Mouse (Mus musculus) lung, embryonic 15.5 days (tissue): ENCODE results near the gene Ets1. TPM values are rescaled to one million over a fixed set of nuclear protein-coding genes. Genes with fewer than 3 reads are reported as not detected.

ENCODE experiments used
- ATAC-seq: fragments of 200-750 bp; cut with Nextera tagmentation; 2 replicates; pipeline ENCODE4 v1.8.0; 2017; ENCODE audit warnings: moderate number of reproducible peaks, borderline replicate concordance; ENCODE audit not compliant: low FRiP score, low TSS enrichment; ENCODE audit errors: extremely low read depth
- H3K27ac ChIP-seq: fragments of 300-500 bp; sonication (generic); 2 replicates; pipeline ENCODE4 v1.5.1; 2015; ENCODE audit warnings: moderate library complexity, mild to moderate bottlenecking, inconsistent platforms
- H3K27me3 ChIP-seq: fragments of 300-500 bp; sonication (generic); 2 replicates; pipeline ENCODE4 v1.6.1; 2015; ENCODE audit warnings: inconsistent platforms
- H3K36me3 ChIP-seq: fragments of 300-500 bp; sonication (generic); 2 replicates; pipeline ENCODE4 v1.6.1; 2015; ENCODE audit warnings: inconsistent platforms
- H3K4me1 ChIP-seq: fragments of 300-500 bp; sonication (generic); 2 replicates; pipeline ENCODE4 v1.6.1; 2015; ENCODE audit warnings: inconsistent platforms
- H3K4me2 ChIP-seq: fragments of 300-500 bp; sonication (generic); 2 replicates; pipeline ENCODE4 v1.6.1; 2015; ENCODE audit warnings: inconsistent platforms, mild to moderate bottlenecking, moderate library complexity
- H3K4me3 ChIP-seq: fragments of 300-500 bp; sonication (generic); 2 replicates; pipeline ENCODE4 v1.5.1; 2015; ENCODE audit warnings: mild to moderate bottlenecking, inconsistent platforms
- H3K9ac ChIP-seq: fragments of 300-500 bp; sonication (generic); 2 replicates; pipeline ENCODE4 v1.6.1; 2015; ENCODE audit warnings: inconsistent platforms
- H3K9me3 ChIP-seq: fragments of 300-500 bp; sonication (generic); 2 replicates; pipeline ENCODE4 v1.6.1; 2016; ENCODE audit warnings: inconsistent platforms
- WGBS: fragments of 180-500 bp; shearing (Covaris S2); methylation state at CpG from one replicate; pipeline ENCODE4 v1.1.7; 2015; 5-methylcytosine and 5-hydroxymethylcytosine counted together
- polyA plus RNA-seq: library from polyadenylated mRNA; unstranded; fragments of >200 nt; fragmentation: Nextera tagmentation; extraction: Ambion mirVana; gene quantifications from 2 replicates; pipeline ENCODE4 v1.2.1, GENCODE M21; 2015

The Ets1 gene
- polyA plus RNA-seq, 1 experiment from 2014 or later, result 106 TPM

- Histone ChIP-seq H3K27ac (peak overlapping the region; percentile 26; the same call in 1 of the 2 replicates), H3K9me3 (no peaks in the 10 kb centered on the region), H3K9ac (no peak overlapping the region), H3K27me3 (no peaks in the 10 kb centered on the region), H3K36me3 (0 out of 2 replicates have a peak, but pooled peaks cover 2% of the 10 kb centered on the region), H3K4me2 (no peak overlapping the region), H3K4me3 (no peak overlapping the region), H3K4me1 (peaks cover 78% of the 10 kb centered on the region)
- no peak for ATAC-seq
- WGBS, result 41% methylated on average over 12 of the region's 12 CpGs
Observed at GRCm38 (mm10) chr9:32720264-32721031, 84.4 kb downstream of the Ets1 start.

DNA sequence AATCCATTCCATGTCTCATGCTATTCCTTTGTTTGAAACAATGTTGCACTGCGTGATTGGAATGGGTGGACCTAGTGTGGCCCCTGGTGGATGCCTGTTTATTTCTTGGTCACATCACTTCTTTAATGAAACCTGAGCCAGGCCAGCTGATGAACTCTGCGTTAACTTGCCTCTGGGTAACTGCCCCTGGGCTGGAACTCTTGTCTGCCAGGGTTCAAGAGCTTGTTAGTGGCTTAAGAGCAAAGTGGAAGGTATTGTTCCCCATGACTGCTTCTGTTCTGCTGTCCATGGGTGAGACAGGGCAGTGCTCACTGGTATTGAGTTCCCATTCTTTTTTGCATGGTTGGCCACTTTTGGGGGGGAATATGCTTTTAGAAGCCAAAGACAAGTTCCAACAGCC lies 85.1 kb downstream of the Ets1 start:
- Histone ChIP-seq H3K4me2 (no peak overlapping the region; the same call in 1 of the 2 replicates), H3K27ac (peak overlapping the region; percentile 34; the same call in 1 of the 2 replicates), H3K9ac (no peak overlapping the region), H3K4me3 (no peak overlapping the region), H3K27me3 (no peaks in the 10 kb centered on the region), H3K36me3 (0 out of 2 replicates have a peak, but pooled peaks cover 2% of the 10 kb centered on the region), H3K9me3 (no peaks in the 10 kb centered on the region), H3K4me1 (peaks cover 76% of the 10 kb centered on the region)
- WGBS, result 37% methylated on average over 2 of the region's 2 CpGs
- no peak for ATAC-seq

DNA sequence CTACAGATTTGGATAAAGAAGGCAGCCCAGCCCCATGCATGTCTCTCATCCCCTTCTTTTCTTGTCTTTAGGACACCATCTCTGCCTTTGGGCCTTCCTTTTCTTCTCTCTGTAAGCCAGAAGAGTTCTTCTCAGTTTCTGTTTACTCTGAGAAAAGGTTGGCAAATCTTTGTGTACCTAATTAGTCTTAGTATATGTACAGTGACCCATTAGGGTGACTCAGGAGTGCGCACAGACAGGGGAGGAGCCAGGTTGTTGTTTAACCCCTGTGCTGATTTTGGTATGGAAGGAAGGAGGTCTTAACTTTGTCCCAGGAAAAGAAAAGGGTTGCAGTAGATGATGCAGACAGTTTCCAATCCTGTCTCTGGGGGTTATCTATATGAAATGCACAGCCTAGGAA lies 86.2 kb downstream of the Ets1 start:
- no peaks in the 10 kb centered on the region for H3K9me3 ChIP-seq
- H3K27me3 ChIP-seq, result no peaks in the 10 kb centered on the region
- no peak overlapping the region for H3K9ac ChIP-seq
- 55% methylated on average over 1 of the region's 1 CpGs for WGBS
- no peak overlapping the region for H3K4me3 ChIP-seq
- 0 out of 2 replicates have a peak, but pooled peaks cover 2% of the 10 kb centered on the region for H3K36me3 ChIP-seq
- H3K27ac ChIP-seq, result no peak overlapping the region
- H3K4me2 ChIP-seq, result no peak overlapping the region
- H3K4me1 ChIP-seq, result peaks cover 65% of the 10 kb centered on the region
- no peak for ATAC-seq

- Histone ChIP-seq H3K4me2 (no peak overlapping the region), H3K36me3 (0 out of 2 replicates have a peak, but pooled peaks cover 5% of the 10 kb centered on the region), H3K4me3 (no peak overlapping the region), H3K9me3 (no peaks in the 10 kb centered on the region), H3K27me3 (no peaks in the 10 kb centered on the region), H3K9ac (no peak overlapping the region), H3K27ac (no peak overlapping the region), H3K4me1 (peaks cover 62% of the 10 kb centered on the region)
- ATAC-seq, result no peak
- 81% methylated on average over 3 of the region's 3 CpGs for WGBS
Observed at GRCm38 (mm10) chr9:32722969-32723368, 86.9 kb downstream of the Ets1 start.

GRCm38 (mm10) chr9:32724131-32724825 lies 88.3 kb downstream of the Ets1 start:
- Histone ChIP-seq H3K27ac (no peak overlapping the region), H3K36me3 (0 out of 2 replicates have a peak, but pooled peaks cover 5% of the 10 kb centered on the region), H3K9ac (no peak overlapping the region), H3K4me3 (no peak overlapping the region), H3K27me3 (no peaks in the 10 kb centered on the region), H3K9me3 (no peaks in the 10 kb centered on the region), H3K4me1 (peaks cover 50% of the 10 kb centered on the region), H3K4me2 (no peak overlapping the region)
- ATAC-seq, result no peak
- 74% methylated on average over 7 of the region's 7 CpGs for WGBS

GRCm38 (mm10) chr9:32725902-32726301 lies 89.9 kb downstream of the Ets1 start:
- Histone ChIP-seq H3K4me3 (no peak overlapping the region), H3K36me3 (peaks cover 17% of the 10 kb centered on the region; the same call in 1 of the 2 replicates), H3K9me3 (no peaks in the 10 kb centered on the region), H3K4me1 (peaks cover 33% of the 10 kb centered on the region), H3K9ac (no peak overlapping the region), H3K4me2 (no peak overlapping the region), H3K27ac (no peak overlapping the region), H3K27me3 (no peaks in the 10 kb centered on the region)
- ATAC-seq, result no peak
- WGBS, result 74% methylated on average over 4 of the region's 4 CpGs

DNA sequence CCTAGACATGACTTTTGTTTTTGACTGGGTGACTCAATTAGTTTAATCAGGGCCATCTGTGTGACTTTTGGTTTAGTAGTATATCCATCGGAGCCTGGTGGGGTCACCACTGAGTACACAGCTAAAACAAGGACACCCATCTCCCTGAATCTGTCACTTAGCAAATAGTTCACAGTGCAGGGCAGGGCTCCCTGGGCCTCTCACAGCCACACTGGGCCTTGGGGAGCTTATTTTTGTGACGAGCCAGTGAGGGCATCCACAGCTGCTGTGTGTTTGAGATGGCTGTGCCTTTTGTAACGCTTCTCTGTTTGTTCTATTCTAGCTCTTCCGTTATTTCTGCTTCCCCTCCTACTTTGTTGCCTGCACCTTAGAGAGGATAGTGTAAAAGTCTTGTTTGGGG lies 90.6 kb downstream of the Ets1 start:
- ATAC-seq, result no peak
- Histone ChIP-seq H3K27me3 (no peaks in the 10 kb centered on the region), H3K36me3 (peaks cover 20% of the 10 kb centered on the region; the same call in 1 of the 2 replicates), H3K4me1 (peaks cover 26% of the 10 kb centered on the region), H3K27ac (no peak overlapping the region), H3K4me3 (no peak overlapping the region), H3K4me2 (no peak overlapping the region), H3K9ac (no peak overlapping the region), H3K9me3 (no peaks in the 10 kb centered on the region)
- WGBS, result 77% methylated on average over 4 of the region's 4 CpGs

DNA sequence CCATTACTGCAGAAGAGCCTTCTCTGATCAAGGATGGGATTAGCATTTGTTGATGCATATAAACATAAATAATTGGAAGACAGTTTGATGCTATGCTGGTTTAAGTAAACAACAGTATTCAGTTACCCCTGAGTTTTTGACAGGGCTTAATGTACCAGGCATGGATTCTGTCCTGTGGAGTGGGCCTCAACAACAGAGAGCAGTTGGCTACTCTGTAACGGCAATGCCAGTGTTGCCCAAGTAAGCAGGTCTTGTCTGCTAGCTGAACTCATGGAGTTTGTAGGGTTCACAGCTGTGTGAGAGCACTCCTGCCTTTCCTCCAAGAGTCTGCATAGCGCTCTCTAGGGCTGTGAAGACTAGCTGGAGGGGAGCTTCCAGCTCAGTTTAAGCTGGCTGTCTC lies 91.0 kb downstream of the Ets1 start:
- 88% methylated on average over 2 of the region's 2 CpGs for WGBS
- Histone ChIP-seq H3K27me3 (no peaks in the 10 kb centered on the region), H3K9ac (no peak overlapping the region)

DNA sequence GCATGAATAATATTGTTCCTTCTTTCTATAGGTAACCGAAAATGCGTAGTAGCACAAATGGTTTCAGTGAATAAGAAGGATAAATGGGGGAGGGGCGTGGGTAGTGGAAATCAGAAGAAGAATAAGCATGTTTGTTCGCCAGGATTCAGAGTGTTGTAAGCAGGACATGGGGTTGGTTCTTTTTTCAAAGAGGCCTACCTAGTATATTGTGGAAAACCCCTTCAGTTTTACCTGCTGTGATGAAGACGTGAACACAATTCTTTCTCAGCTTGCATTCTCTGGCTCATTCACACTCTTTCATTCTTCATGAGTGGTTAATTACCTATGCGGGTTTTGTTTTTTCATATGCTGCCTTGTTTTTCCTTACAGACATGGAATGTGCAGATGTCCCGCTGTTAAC lies 92.3 kb downstream of the Ets1 start:
- H3K4me1 ChIP-seq, result peaks cover 19% of the 10 kb centered on the region
- ATAC-seq, result no peak
- no peaks in the 10 kb centered on the region for H3K27me3 ChIP-seq
- H3K4me2 ChIP-seq, result no peak overlapping the region
- no peak overlapping the region for H3K4me3 ChIP-seq
- H3K9ac ChIP-seq, result no peak overlapping the region
- WGBS, result 81% methylated on average over 7 of the region's 7 CpGs
- no peak overlapping the region for H3K27ac ChIP-seq
- H3K36me3 ChIP-seq, result peaks cover 22% of the 10 kb centered on the region; the same call in 1 of the 2 replicates
- no peaks in the 10 kb centered on the region for H3K9me3 ChIP-seq

More for the DNA sequence above, 91.0 kb downstream of the Ets1 start:
- H3K27ac ChIP-seq, result no peak overlapping the region
- H3K9me3 ChIP-seq, result no peaks in the 10 kb centered on the region
- H3K4me3 ChIP-seq, result no peak overlapping the region
- H3K4me1 ChIP-seq, result peaks cover 22% of the 10 kb centered on the region
- peaks cover 20% of the 10 kb centered on the region; the same call in 1 of the 2 replicates for H3K36me3 ChIP-seq
- H3K4me2 ChIP-seq, result no peak overlapping the region
- ATAC-seq, result no peak

DNA sequence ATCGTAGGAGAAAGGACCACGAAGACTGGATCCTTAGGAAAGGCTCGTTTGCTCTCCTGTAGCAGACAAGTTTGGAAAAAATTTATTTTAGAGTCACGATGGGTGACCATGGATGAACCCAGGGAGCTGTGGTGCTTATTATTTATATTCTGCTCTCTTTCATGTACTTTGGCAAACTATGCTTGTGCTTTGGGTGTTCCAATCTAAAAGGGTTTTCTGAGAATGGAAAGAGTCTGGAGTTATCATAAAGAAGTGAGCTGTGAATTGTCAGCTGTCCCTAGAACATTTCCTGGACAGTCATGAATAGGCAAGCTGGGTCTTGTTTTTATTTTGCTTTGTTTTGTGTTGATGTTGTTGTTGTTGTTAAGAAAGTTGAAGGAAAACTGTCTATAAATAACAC lies 92.8 kb downstream of the Ets1 start:
- peaks cover 18% of the 10 kb centered on the region for H3K4me1 ChIP-seq
- no peak overlapping the region for H3K4me2 ChIP-seq
- H3K27me3 ChIP-seq, result no peaks in the 10 kb centered on the region
- no peaks in the 10 kb centered on the region for H3K9me3 ChIP-seq
- WGBS, result 63% methylated on average over 4 of the region's 4 CpGs
- H3K36me3 ChIP-seq, result peaks cover 27% of the 10 kb centered on the region
- 0 out of 2 replicates have a peak, but pooled peaks have one; percentile 9 for ATAC-seq
- H3K9ac ChIP-seq, result no peak overlapping the region
- no peak overlapping the region for H3K4me3 ChIP-seq
- no peak overlapping the region for H3K27ac ChIP-seq

- Histone ChIP-seq H3K4me1 (peaks cover 14% of the 10 kb centered on the region), H3K4me2 (no peak overlapping the region), H3K27ac (no peak overlapping the region), H3K9me3 (no peaks in the 10 kb centered on the region), H3K9ac (no peak overlapping the region), H3K27me3 (no peaks in the 10 kb centered on the region), H3K4me3 (no peak overlapping the region), H3K36me3 (peaks cover 31% of the 10 kb centered on the region)
- 48% methylated on average over 4 of the region's 4 CpGs for WGBS
- no peak for ATAC-seq
Observed at GRCm38 (mm10) chr9:32729207-32729606, 93.2 kb downstream of the Ets1 start.
